In the genomic region with DNA sequence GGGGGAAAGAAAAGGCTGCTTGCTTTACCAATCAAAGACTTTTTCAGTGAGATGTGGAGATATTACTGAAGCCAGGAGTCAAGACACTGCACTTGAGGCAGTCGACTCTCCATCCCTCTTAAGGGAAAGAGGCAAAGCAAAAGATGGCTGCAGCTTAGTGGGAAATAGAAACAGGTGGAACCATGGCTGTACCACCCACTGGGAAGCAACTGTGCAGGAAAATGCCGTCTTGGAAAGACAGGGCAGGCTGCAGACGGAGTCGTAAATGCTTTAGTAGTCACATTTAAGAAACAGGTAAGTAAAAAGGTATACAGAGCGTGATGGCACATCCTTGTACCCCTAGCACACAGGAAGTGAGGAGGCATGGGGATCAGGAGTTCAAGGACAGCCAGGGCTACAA, we compare ENCODE assay signal across 12 mouse cellular contexts. TPM values are rescaled to one million over a fixed set of nuclear protein-coding genes. Genes with fewer than 3 reads are reported as not detected.
DNase-seq lines count a peak whose midpoint lies in the region; ATAC-seq and TF ChIP-seq lines count a peak whose summit lies in the region.
"Had no signal": no experiment of that assay in that cellular context is flagged by ENCODE, and none has a peak within 500 bp of the region (broad histone marks: within the 10 kb centered on the region; RNA-seq: fewer than 3 reads in every experiment).

No protein-coding gene starts in this region.

- no peak overlapping the region for H3K4me2 ChIP-seq in kidney, embryonic 15.5 days
- no peak overlapping the region for H3K4me2 ChIP-seq in hindbrain, embryonic 16.5 days (ENCODE audit: low read length)

- TF ChIP-seq POLR2A in kidney, adult 2 months (IDR thresholded peaks at IDR 0.05; ENCODE audit: low read depth, low read length) = no peak

- DNase-seq in kidney, adult 2 months = no peak
- peak; percentile 68 for DNase-seq in brain, adult 2 months (ENCODE audit: low read depth, low spot score)
- peak; percentile 59 to 60 for DNase-seq in cerebellum, postnatal 10 days
- DNase-seq in thymus, postnatal 10 days (ENCODE audit: low spot score in 2 of 2) = no peak
- no peak for DNase-seq in heart, adult 11 months
- DNase-seq: adrenal gland, adult 2 months; kidney, postnatal 14 days had no signal

- no peak for TF ChIP-seq CTCF in kidney, adult 2 months (conservative IDR thresholded peaks at IDR 0.05; ENCODE audit: insufficient read depth, insufficient read length, low read depth, low read length)

- no peak for ATAC-seq in kidney, embryonic 15.5 days (replicated peaks; ENCODE audit: low FRiP score)
- ATAC-seq in hindbrain, embryonic 16.5 days = no peak
- no peak for ATAC-seq in erythroblast, adult 5-6 weeks (replicated peaks; ENCODE audit: low FRiP score, poor library complexity, severe bottlenecking)

- peak overlapping the region; percentile 16; the same call in 1 of the 2 replicates for H3K27ac ChIP-seq in kidney, embryonic 15.5 days
- H3K27ac ChIP-seq in kidney, adult 2 months (ENCODE audit: insufficient read depth, low read depth, low read length) = no peak overlapping the region
- peak overlapping the region; percentile 12; the same call in 1 of the 2 replicates for H3K27ac ChIP-seq in hindbrain, embryonic 16.5 days (ENCODE audit: low read depth, low read length)
- H3K27ac ChIP-seq: liver, embryonic 14.5 days had no signal

- H3K9ac ChIP-seq in kidney, embryonic 15.5 days = no peak overlapping the region
- H3K9ac ChIP-seq in hindbrain, embryonic 16.5 days (ENCODE audit: low read depth, low read length) = no peak overlapping the region
- H3K9ac ChIP-seq: liver, embryonic 14.5 days had no signal

- 77% methylated on average over 5 of the region's 5 CpGs for WGBS in kidney, embryonic 15.5 days
- WGBS in kidney, adult 2 months = 92% methylated on average over 5 of the region's 5 CpGs
- WGBS in hindbrain, embryonic 16.5 days = 67% methylated on average over 5 of the region's 5 CpGs

- H3K4me1 ChIP-seq in kidney, embryonic 15.5 days = peaks cover 73% of the 10 kb centered on the region
- peaks cover 12% of the 10 kb centered on the region for H3K4me1 ChIP-seq in kidney, adult 2 months (ENCODE audit: control insufficient read depth, insufficient read depth, low read length)
- H3K4me1 ChIP-seq in hindbrain, embryonic 16.5 days (ENCODE audit: control insufficient read depth, insufficient read depth, low read depth, low read length) = peaks cover 26% of the 10 kb centered on the region

- no peak overlapping the region for H3K4me3 ChIP-seq in kidney, embryonic 15.5 days (replicated peaks)
- H3K4me3 ChIP-seq in kidney, adult 2 months (ENCODE audit: insufficient read depth, low read depth, low read length) = no peak overlapping the region
- H3K4me3 ChIP-seq in hindbrain, embryonic 16.5 days (ENCODE audit: low read length) = no peak overlapping the region
- H3K4me3 ChIP-seq: midbrain, embryonic 10.5 days had no signal

- H3K27me3 ChIP-seq in kidney, embryonic 15.5 days = no peaks in the 10 kb centered on the region
- no peaks in the 10 kb centered on the region for H3K27me3 ChIP-seq in kidney, adult 2 months (replicated peaks; ENCODE audit: control insufficient read depth, insufficient read depth, low read length)
- no peaks in the 10 kb centered on the region for H3K27me3 ChIP-seq in hindbrain, embryonic 16.5 days (replicated peaks; ENCODE audit: control insufficient read depth, insufficient read depth, low read length)

- no peaks in the 10 kb centered on the region for H3K9me3 ChIP-seq in kidney, embryonic 15.5 days (replicated peaks)
- H3K9me3 ChIP-seq in hindbrain, embryonic 16.5 days (ENCODE audit: control insufficient read depth, low read length) = no peaks in the 10 kb centered on the region
- H3K9me3 ChIP-seq: midbrain, embryonic 10.5 days had no signal

- no peaks in the 10 kb centered on the region for H3K36me3 ChIP-seq in kidney, embryonic 15.5 days
- no peaks in the 10 kb centered on the region for H3K36me3 ChIP-seq in kidney, adult 2 months (ENCODE audit: control insufficient read depth, insufficient read depth, low read length)
- no peaks in the 10 kb centered on the region for H3K36me3 ChIP-seq in hindbrain, embryonic 16.5 days (ENCODE audit: control insufficient read depth, insufficient read depth, low read length)
- H3K36me3 ChIP-seq: midbrain, embryonic 10.5 days had no signal

RNA-seq across cellular contexts. Expression of gene Nfkbia, which starts 29.4 kb away (rescaled TPM):
- polyA plus RNA-seq in kidney, embryonic 15.5 days (2015; fragmentation: Nextera tagmentation; extraction: Ambion mirVana) = 78.2 and 80.3 TPM in 2 replicates
- polyA plus RNA-seq in kidney, adult 2 months (2012; rRNA removed) = 90.0 and 93.3 TPM in 2 replicates
- polyA plus RNA-seq in hindbrain, embryonic 16.5 days (2015; fragmentation: Nextera tagmentation; extraction: Ambion mirVana) = 62.3 and 64.3 TPM in 2 replicates
- total RNA-seq in erythroblast, adult 5-6 weeks (2015; ENCODE audit: low replicate concordance) = 13.4 and 14.8 TPM in 2 replicates
- total RNA-seq in erythroblast, adult 5-6 weeks (2017; ENCODE audit: low replicate concordance) = 14.1 and 20.5 TPM in 2 replicates

Comparison
In these comparisons a context has a peak if more than half of its experiments do, and no peak if none do; other contexts are left out.
1. DNase-seq: peak in brain, adult 2 months (single experiment) and cerebellum, postnatal 10 days (2 of 2); none in kidney, adult 2 months (single experiment), thymus, postnatal 10 days (0 of 2) and heart, adult 11 months (single experiment).